Mouse (Mus musculus) intestine, embryonic 15.5 days (tissue): ENCODE data around the gene Gm10721. TPM values are rescaled to one million over a fixed set of nuclear protein-coding genes. Genes with fewer than 3 reads are reported as not detected.
"Not testable (repeated sequence)": the region's sequence is repeated elsewhere in the genome, so short reads cannot be mapped to it uniquely, and the experiment has no call there.

Experiments used
- ATAC-seq: fragments of 200-750 bp; cut with Nextera tagmentation; 2 replicates; pipeline ENCODE4 v1.8.0; 2017; ENCODE audit warnings: moderate TSS enrichment, moderate library complexity
- H3K27ac ChIP-seq: fragments of 300-500 bp; sonication (generic); 2 replicates; pipeline ENCODE4 v1.5.1; 2015; ENCODE audit warnings: mild to moderate bottlenecking, inconsistent platforms
- H3K27me3 ChIP-seq: fragments of 300-500 bp; sonication (generic); replicated peaks from 2 replicates; pipeline ENCODE4 v1.6.1; 2015; ENCODE audit warnings: inconsistent platforms
- H3K36me3 ChIP-seq: fragments of 300-500 bp; sonication (generic); 2 replicates; pipeline ENCODE4 v1.6.1; 2015; ENCODE audit warnings: inconsistent platforms
- H3K4me1 ChIP-seq: fragments of 300-500 bp; sonication (generic); replicated peaks from 2 replicates; pipeline ENCODE4 v1.6.1; 2015; ENCODE audit warnings: inconsistent platforms
- H3K4me2 ChIP-seq: fragments of 300-500 bp; sonication (generic); replicated peaks from 2 replicates; pipeline ENCODE4 v1.6.1; 2015; ENCODE audit warnings: mild to moderate bottlenecking, inconsistent platforms
- H3K4me3 ChIP-seq: fragments of 300-500 bp; sonication (generic); replicated peaks from 2 replicates; pipeline ENCODE4 v1.5.1; 2015; ENCODE audit warnings: inconsistent platforms
- H3K9ac ChIP-seq: fragments of 300-500 bp; sonication (generic); 2 replicates; pipeline ENCODE4 v1.6.1; 2015; ENCODE audit warnings: inconsistent platforms
- H3K9me3 ChIP-seq: fragments of 300-500 bp; sonication (generic); 2 replicates; pipeline ENCODE4 v1.6.1; 2016; ENCODE audit warnings: inconsistent platforms
- WGBS: fragments of 180-500 bp; shearing (Covaris S2); methylation state at CpG from one replicate; pipeline ENCODE4 v1.1.7; 2015; 5-methylcytosine and 5-hydroxymethylcytosine counted together
- polyA plus RNA-seq: library from polyadenylated mRNA; unstranded; fragments of >200 nt; fragmentation: Nextera tagmentation; extraction: Ambion mirVana; gene quantifications from 2 replicates; pipeline ENCODE4 v1.2.1, GENCODE M21; 2015

The Gm10721 gene
- polyA plus RNA-seq, result not detected in 2 replicates

- H3K27me3 ChIP-seq, H3K9me3 ChIP-seq, H3K4me1 ChIP-seq, H3K9ac ChIP-seq, H3K4me3 ChIP-seq, H3K36me3 ChIP-seq, H3K4me2 ChIP-seq, H3K27ac ChIP-seq: not testable (repeated sequence)
- peak; percentile 66 for ATAC-seq
- WGBS, result no CpG with 5 or more reads among the region's 11 CpGs
These were observed at the start of gene Gm10721 for GRCm38 (mm10) chr9:3012733-3013279. Gene Gm10721, plus strand, starts transcription at chr9:3013140.

GRCm38 (mm10) chr9:3000445-3000972 lies 12.4 kb upstream of the Gm10721 start, which contains the start of gene Gm10722:
Gene Gm10722, plus strand, starts transcription at chr9:3000922.
- not testable (repeated sequence) for H3K4me1 ChIP-seq, H3K9ac ChIP-seq, H3K36me3 ChIP-seq, H3K4me3 ChIP-seq, H3K27me3 ChIP-seq, H3K9me3 ChIP-seq, H3K4me2 ChIP-seq, ATAC-seq, H3K27ac ChIP-seq
- 73% methylated on average over 12 of the region's 12 CpGs for WGBS

GRCm38 (mm10) chr9:3001006-3001405 lies 11.9 kb upstream of the Gm10721 start:
- H3K9me3 ChIP-seq, H3K27me3 ChIP-seq, H3K27ac ChIP-seq, H3K9ac ChIP-seq, H3K36me3 ChIP-seq, ATAC-seq, H3K4me2 ChIP-seq, H3K4me1 ChIP-seq, H3K4me3 ChIP-seq: not testable (repeated sequence)
- WGBS, result 66% methylated on average over 8 of the region's 8 CpGs

GRCm38 (mm10) chr9:3001948-3002659 lies 10.8 kb upstream of the Gm10721 start:
- H3K4me2 ChIP-seq, H3K27me3 ChIP-seq, H3K9ac ChIP-seq, H3K36me3 ChIP-seq, H3K4me3 ChIP-seq, H3K4me1 ChIP-seq, H3K9me3 ChIP-seq, H3K27ac ChIP-seq: not testable (repeated sequence)
- WGBS, result 68% methylated on average over 9 of the region's 11 CpGs
- peak; percentile 86 for ATAC-seq

- H3K27ac ChIP-seq, H3K4me2 ChIP-seq, H3K9me3 ChIP-seq, ATAC-seq, H3K9ac ChIP-seq, H3K4me3 ChIP-seq, H3K36me3 ChIP-seq, H3K27me3 ChIP-seq, H3K4me1 ChIP-seq: not testable (repeated sequence)
- 75% methylated on average over 6 of the region's 14 CpGs for WGBS
These were observed 10.0 kb upstream of the Gm10721 start, which contains the start of gene Gm11168 for GRCm38 (mm10) chr9:3002794-3003396. Gene Gm11168, plus strand, starts transcription at chr9:3003346.

- not testable (repeated sequence) for H3K36me3 ChIP-seq, H3K4me1 ChIP-seq, H3K27ac ChIP-seq, H3K9me3 ChIP-seq, ATAC-seq, H3K4me3 ChIP-seq, H3K27me3 ChIP-seq, H3K4me2 ChIP-seq, H3K9ac ChIP-seq
- WGBS, result 80% methylated on average over 1 of the region's 5 CpGs
These were observed 6.8 kb upstream of the Gm10721 start for GRCm38 (mm10) chr9:3006179-3006578.

GRCm38 (mm10) chr9:3006636-3007035 lies 6.3 kb upstream of the Gm10721 start:
- WGBS, result 72% methylated on average over 8 of the region's 8 CpGs
- ATAC-seq, result peak; percentile 79

GRCm38 (mm10) chr9:3007272-3007671 lies 5.7 kb upstream of the Gm10721 start:
- H3K4me1 ChIP-seq, H3K4me3 ChIP-seq, H3K27me3 ChIP-seq, H3K27ac ChIP-seq, H3K4me2 ChIP-seq, H3K36me3 ChIP-seq, H3K9ac ChIP-seq, H3K9me3 ChIP-seq: not testable (repeated sequence)
- WGBS, result 76% methylated on average over 8 of the region's 9 CpGs
- 0 out of 2 replicates have a peak, but pooled peaks have one; percentile 35 for ATAC-seq

More at GRCm38 (mm10) chr9:3006636-3007035, 6.3 kb upstream of the Gm10721 start:
- not testable (repeated sequence) for H3K4me3 ChIP-seq, H3K9me3 ChIP-seq, H3K4me2 ChIP-seq, H3K36me3 ChIP-seq, H3K27me3 ChIP-seq, H3K9ac ChIP-seq, H3K4me1 ChIP-seq, H3K27ac ChIP-seq

GRCm38 (mm10) chr9:3009331-3009730 lies 3.6 kb upstream of the Gm10721 start:
- not testable (repeated sequence) for H3K27me3 ChIP-seq, H3K4me3 ChIP-seq, H3K9me3 ChIP-seq, H3K4me1 ChIP-seq, H3K4me2 ChIP-seq, H3K36me3 ChIP-seq, H3K9ac ChIP-seq, H3K27ac ChIP-seq
- peak; percentile 49; the same call in 1 of the 2 replicates for ATAC-seq
- no CpG with 5 or more reads among the region's 5 CpGs for WGBS

- not testable (repeated sequence) for H3K9me3 ChIP-seq, H3K9ac ChIP-seq, H3K4me2 ChIP-seq, H3K27ac ChIP-seq, H3K36me3 ChIP-seq, ATAC-seq, H3K4me3 ChIP-seq, H3K4me1 ChIP-seq, H3K27me3 ChIP-seq
- WGBS, result 87% methylated on average over 3 of the region's 7 CpGs
These were observed 802 bp upstream of the Gm10721 start for GRCm38 (mm10) chr9:3012054-3012621.

- H3K4me2 ChIP-seq, H3K27me3 ChIP-seq, H3K9me3 ChIP-seq, H3K9ac ChIP-seq, H3K36me3 ChIP-seq, ATAC-seq, H3K4me3 ChIP-seq, H3K4me1 ChIP-seq, H3K27ac ChIP-seq: not testable (repeated sequence)
- WGBS, result 67% methylated on average over 5 of the region's 9 CpGs
These were observed 2.4 kb downstream of the Gm10721 start, which contains the start of gene Gm10720 for GRCm38 (mm10) chr9:3015354-3015753. Gene Gm10720, plus strand, starts transcription at chr9:3015654.

- not testable (repeated sequence) for H3K4me2 ChIP-seq, H3K4me1 ChIP-seq, H3K27ac ChIP-seq, H3K27me3 ChIP-seq, H3K36me3 ChIP-seq, H3K9ac ChIP-seq, H3K9me3 ChIP-seq, ATAC-seq, H3K4me3 ChIP-seq
- WGBS, result 73% methylated on average over 6 of the region's 6 CpGs
These were observed 3.0 kb downstream of the Gm10721 start for GRCm38 (mm10) chr9:3015896-3016295.
